Mouse (Mus musculus) kidney, adult 9 months (tissue): ENCODE measurements around the gene Ace.

Experiments
- DNase-seq: peaks from one replicate; pipeline ENCODE4 v3.0.0; 2022

The Ace gene

DNA sequence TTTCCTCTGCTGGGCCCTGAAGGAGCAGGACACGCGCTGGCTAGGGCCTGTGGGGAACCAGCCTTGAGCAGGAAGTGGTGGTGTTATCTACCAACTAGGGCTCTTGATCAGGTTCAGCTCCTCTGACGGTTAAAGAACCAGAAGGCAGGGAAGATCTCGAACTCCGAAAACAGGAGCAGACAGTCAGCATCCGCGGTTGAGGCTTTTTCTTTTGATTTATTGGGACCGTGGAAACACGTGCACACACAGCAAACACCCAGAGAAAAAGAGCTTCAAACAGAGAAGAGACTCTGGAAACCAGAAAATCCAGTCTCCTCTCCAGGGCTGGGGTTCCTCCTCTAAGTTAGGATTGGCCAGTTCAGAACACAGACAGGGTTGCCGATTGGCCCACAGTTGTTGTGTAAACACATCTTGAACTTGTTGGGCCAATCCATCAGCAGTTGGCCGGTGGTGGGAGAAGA is 21.0 kb upstream of the Ace start:
- no peak for DNase-seq

DNA sequence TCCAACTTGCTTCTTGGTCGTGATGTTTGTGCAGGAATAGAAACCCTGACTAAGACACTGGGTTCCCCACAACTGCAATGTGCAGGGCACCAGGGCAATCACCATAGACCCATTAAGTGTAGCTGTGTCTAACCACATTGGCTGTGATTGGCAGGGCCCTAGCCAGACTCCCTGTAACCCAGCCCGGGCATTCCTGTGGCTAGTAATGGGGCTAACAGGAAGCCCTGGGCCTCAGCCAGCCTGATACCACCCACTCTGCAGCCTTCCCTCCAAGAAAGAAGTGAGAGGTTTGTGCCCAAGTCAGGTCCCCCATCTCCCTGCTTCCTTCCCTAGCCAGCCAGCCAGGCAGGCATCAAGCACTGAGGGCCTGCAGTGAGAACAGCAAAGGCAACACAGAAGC is 19.5 kb upstream of the Ace start:
- DNase-seq = no peak

- no peak for DNase-seq
Measured at GRCm38 (mm10) chr11:105950519-105950918, 17.2 kb upstream of the Ace start.

GRCm38 (mm10) chr11:105951601-105952044 is 16.1 kb upstream of the Ace start:
- DNase-seq = peak; percentile 81

DNA sequence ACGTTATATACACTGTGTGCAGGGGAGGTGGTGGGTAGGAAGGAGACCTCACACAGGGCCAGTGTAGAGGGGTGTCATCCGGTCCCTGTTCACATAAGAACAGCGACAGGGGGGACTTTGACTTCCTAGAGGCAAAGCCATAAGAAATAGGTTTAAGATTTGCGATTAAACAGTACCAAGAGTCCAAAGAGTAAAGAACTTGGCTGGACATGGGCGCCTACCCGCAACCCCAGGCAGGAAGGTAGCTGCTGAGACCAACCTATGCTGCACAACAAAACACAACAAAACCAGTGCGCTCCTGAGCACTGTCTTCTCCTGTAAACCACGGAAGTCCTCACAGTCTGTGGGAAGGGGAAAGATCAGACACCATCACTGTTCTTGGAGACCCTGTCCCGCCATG is 15.6 kb upstream of the Ace start:
- peak; percentile 67 for DNase-seq

DNA sequence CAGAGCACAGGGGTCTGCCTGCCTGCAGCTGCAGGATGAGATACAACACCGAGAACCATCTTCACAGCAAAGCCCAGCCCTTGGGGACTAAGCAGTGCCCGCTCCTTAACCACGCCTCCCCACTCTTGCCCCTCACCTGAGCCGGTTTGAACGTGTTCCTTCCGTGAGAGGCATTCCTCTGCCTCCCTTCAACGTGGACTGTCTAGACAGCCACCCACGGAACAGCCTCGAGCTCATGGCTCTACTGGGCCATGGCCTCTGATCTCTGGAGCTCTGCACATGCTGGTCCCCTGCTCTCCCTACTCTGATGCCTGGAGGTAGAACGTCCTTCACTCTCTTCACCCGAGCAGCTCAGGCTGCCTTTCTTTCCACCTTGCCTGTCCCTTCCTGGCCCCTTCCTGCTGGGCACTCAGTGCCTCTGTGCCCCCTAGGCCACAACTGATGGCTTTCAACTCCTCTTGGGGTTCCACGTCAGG is 14.8 kb upstream of the Ace start, which contains the start of gene Cyb561:
Gene Cyb561 (minus strand): TSS at position 426 of the 476 bp plus-strand sequence.
- DNase-seq = no peak

DNA sequence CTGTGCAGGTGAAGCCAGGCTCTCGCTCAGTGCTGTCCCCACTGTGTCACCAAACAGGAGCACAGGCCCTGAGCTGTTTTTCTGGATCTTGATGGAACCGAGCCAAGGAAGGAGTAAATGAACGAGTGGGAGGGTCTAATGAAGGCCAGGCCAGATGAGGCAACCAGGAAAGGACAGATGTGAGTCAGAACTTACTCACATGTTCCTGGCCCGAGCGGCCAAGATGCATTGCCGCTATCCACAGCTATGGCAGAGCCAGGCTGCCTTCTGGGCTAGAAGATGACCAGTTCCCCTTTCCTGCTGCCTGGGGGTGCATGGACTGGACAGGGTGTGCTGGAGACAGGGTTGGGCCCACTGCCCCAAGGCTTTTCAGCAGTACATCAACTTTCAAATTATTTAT is 14.3 kb upstream of the Ace start:
- no peak for DNase-seq

GRCm38 (mm10) chr11:105955815-105956430 is 11.8 kb upstream of the Ace start:
- no peak for DNase-seq

GRCm38 (mm10) chr11:105957501-105957900 is 10.2 kb upstream of the Ace start:
- DNase-seq = no peak

DNA sequence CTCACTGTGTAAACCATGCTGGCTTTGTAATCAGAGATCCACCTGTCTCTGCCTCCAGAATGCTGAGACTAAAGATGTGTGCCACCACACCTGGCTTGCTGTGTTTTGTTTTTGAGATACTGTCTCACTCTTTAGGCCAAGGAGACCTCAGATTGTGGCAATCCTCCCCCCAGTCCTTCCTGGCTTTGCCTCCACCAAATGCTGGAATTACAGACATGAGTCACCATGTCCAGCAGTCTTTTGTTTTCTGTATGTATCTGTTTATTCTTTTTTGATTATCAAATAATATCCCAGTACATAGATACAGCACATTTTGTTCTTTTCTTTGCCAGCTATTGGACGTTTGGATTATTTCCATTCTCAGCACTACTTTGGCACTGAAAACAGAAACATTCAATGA is 9.2 kb upstream of the Ace start:
- no peak for DNase-seq

GRCm38 (mm10) chr11:105959355-105959754 is 8.4 kb upstream of the Ace start:
- DNase-seq = no peak

- DNase-seq = no peak
Measured at GRCm38 (mm10) chr11:105964691-105965090, 3.1 kb upstream of the Ace start.

DNA sequence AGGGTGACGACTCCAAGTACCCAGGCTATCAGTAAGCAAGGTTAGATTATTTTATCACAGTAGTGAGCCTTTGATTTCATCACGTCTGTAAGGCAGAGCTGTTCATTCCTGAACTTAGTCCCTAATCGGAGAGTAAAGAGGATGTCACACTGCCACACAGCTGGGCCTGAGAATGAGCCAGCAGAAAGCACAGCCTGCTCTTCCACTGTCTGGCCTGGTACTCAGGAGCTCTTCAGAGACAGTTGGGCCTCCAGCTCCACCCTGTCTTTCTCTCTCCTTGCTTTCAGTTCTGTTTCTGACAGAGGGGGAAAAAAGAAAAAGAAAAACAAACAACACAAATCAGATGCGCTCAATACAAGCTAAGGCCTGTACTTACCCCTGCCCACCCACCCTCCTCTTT is 1.5 kb upstream of the Ace start:
- no peak for DNase-seq

- DNase-seq = no peak
Measured at GRCm38 (mm10) chr11:105968948-105969347, 1.2 kb downstream of the Ace start.

GRCm38 (mm10) chr11:105969516-105969915 is 1.8 kb downstream of the Ace start:
- DNase-seq = peak; percentile 70

DNA sequence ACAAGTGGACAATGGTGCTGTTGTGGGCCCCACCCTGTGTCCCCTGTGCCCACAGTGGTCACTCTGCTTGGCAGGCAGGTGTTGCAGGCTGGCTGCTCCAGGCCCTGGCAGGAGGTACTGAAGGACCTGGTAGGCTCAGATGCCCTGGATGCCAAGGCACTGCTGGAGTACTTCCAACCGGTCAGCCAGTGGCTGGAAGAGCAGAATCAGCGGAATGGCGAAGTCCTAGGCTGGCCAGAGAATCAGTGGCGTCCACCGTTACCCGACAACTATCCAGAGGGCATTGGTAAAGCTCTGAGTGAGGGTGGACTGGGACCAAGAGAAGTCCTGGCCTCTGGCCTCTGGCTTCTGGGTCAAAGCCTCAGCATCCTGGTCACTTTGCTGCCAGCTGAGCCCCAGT is 6.8 kb downstream of the Ace start:
- peak; percentile 85 for DNase-seq

DNA sequence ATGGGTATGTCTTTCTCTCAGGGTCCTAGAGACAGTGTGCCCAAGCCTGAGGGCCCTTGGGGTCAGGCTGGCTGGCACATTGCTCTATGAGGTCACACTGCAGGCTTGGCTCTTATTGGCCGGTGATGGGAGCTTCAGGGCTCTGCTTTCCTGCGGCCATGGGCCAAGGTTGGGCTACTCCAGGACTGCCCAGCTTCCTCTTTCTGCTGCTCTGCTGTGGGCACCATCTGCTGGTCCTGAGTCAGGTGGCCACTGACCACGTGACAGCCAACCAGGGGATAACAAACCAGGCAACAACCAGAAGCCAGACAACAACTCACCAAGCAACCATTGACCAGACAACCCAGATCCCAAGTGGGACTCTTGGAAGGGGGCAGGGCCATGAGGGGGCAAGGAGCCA is 7.3 kb downstream of the Ace start:
- DNase-seq = peak; percentile 61

- peak; percentile 63 for DNase-seq
Measured at GRCm38 (mm10) chr11:105975636-105976035, 7.9 kb downstream of the Ace start.

- DNase-seq = no peak
Measured at GRCm38 (mm10) chr11:105978232-105978631, 10.5 kb downstream of the Ace start.

- DNase-seq = no peak
Measured at GRCm38 (mm10) chr11:105978634-105979033, 10.9 kb downstream of the Ace start.

- no peak for DNase-seq
Measured at GRCm38 (mm10) chr11:105984452-105984851, 16.7 kb downstream of the Ace start.

- no peak for DNase-seq
Measured at GRCm38 (mm10) chr11:105987446-105987845, 19.7 kb downstream of the Ace start.

DNA sequence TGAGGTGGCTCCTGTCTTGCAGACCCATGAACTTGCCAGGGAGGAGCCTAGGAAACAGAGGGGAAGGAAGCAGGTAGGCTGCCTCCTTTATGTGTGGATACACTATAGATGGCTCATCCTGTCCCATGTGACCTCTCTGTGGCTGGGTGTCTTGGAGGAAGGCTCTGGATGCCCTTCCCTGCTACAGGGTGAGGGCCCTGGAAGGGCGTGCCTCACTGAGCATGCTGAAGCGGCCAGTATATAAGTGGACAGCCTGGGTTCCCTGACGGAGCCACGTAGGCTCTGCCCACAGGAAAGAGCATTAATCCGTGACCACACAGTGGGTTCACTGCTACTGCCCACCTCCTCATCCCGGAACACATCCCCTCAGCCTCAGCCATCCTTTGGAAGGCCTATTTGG is 21.7 kb downstream of the Ace start:
- DNase-seq = no peak

DNA sequence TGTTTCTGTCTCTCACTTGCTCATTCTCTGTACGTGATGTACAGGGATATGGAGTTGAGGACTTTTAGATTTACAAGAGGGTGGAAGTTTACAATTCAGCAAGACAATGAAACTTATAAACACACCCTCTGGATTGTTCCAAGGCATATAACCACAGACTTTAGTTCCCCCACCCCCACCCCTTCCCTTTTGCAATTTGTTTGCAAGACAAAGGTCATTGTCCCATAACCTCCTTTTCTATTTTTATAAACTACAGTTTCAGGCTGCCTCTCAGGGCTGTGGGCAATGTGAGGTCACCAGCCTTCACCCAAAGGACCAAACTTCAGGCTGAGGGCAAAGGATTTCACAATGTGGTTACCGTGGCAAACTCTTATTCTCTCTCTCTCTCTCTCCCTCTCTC is 22.5 kb downstream of the Ace start:
- DNase-seq = peak; percentile 58

GRCm38 (mm10) chr11:105994375-105994774 is 26.6 kb downstream of the Ace start, which contains the start of gene Ace3:
Gene Ace3, plus strand, starts transcription at chr11:105994675.
- DNase-seq = no peak
